Mouse (Mus musculus) ovary, postnatal 36 days (tissue): ENCODE measurements around the gene Ints11.

ENCODE experiments used
- DNase-seq: peaks from one replicate; pipeline ENCODE4 v3.0.0; 2022; ENCODE audit warnings: low spot score, mixed read lengths

The Ints11 gene

DNA sequence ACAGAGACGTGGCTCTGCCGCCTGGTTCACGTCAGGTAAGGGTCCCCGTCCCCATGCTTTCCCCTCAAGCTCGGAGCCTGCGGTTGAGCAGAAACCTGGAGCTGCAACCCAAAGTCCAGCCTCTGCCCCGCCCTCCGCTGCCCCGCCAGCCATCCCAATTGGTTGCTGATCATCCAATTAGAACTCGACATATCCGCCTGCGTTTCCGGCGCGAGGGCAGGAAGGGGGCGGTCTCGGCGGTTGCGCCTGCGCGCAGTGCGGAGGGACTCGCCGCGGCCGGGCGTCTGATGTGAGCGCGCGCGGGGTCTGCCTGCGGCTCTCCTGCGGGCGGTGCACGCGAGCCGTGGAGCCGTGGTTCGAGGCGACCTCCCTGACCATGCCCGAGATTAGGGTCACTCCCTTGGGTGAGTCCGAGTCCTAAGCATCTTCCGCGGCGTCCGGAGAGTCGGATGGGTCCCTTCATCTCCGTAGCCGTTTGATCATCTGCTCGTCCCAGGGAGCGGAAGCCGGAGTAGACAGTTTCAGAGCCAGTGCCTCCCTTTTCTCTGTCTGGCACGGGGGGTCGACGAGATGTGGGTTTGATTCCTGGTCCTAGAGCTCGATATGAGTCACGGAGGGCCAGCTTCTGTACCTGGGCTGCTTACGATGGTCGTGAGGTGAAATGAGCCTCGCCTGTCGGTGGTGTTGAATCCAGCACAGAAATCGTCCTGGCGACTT, at the start of gene Ints11, which contains the start of gene Cptp:
Gene Ints11, plus strand, starts transcription at position 230 of the 717 bp plus-strand sequence.
Gene Cptp, minus strand, starts transcription at position 124 of the 717 bp plus-strand sequence.
- peak; percentile 96 for DNase-seq

DNA sequence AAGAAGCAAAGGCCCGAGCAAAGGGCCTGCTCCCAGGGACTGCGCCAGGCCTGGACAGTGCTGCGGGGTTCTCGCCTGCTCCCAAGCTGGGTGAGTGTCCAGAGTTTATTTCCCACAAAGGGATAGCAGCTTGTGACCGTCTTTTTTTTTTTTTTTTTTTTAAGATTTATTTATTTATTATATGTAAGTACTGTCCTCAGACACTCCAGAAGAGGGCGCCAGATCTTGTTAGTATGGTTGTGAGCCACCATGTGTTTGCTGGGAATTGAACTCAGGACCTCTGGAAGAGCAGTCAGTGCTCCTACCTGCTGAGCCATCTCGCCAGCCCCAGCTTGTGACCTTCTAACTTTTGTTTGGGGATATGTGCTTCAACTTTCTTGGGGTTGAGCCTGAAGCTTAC, 48.3 kb upstream of the Ints11 start:
- no peak for DNase-seq

DNA sequence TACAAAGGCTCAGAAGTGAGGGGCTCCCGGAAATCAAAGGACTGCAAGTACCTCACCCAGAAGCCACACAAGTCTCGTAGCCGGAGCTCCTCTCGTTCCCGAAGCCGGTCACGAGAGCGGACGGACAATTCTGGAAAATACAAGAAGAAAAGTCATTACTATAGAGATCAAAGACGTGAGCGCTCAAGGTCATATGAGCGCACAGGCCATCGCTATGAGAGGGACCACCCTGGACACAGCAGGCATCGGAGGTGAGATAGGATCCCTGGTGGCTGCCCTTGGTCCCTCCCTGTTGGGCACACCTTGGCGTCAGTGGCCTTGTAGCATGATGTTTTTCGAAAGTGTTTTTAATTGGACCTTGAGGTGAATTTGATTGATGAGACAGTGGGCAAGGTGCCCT, 45.9 kb upstream of the Ints11 start:
- DNase-seq, result no peak

DNA sequence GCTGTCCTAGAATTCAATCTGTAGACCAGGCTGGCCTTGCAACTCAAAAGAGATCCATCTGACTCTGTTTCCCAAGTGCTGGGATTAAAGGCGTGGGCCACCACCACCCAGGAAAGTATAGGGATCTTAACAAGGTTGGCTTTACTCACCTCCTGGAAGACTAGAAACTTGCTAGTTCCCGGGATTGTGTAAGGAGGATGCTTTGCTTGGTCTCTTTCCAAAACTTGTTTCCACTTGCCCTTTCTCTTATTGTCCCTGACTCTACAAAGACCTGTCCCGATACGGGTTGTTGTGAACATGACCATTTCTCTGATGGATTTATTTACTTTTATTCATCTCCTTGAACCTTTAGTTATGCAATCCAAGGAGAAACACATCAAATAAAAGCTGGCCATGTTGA, 39.5 kb upstream of the Ints11 start:
- DNase-seq, result no peak

DNA sequence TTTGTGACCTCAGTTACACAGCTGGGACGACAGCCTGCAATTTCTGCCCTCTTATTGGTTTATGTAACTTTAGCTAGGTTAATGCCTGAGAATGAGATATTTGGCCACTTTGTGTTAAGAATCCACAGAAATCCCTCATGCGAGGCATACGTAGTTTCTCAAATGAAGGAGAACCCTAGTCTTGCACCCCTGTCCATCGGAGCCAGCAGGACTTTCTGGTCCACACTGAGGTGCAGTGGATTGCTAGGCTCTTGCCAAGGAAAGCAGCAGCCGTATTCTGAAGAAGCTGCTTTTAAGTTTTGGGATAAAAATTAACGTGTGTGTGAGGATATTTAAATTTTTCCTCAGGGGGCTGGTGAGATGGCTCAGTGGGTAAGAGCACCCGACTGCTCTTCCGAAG, 38.8 kb upstream of the Ints11 start:
- no peak for DNase-seq

DNA sequence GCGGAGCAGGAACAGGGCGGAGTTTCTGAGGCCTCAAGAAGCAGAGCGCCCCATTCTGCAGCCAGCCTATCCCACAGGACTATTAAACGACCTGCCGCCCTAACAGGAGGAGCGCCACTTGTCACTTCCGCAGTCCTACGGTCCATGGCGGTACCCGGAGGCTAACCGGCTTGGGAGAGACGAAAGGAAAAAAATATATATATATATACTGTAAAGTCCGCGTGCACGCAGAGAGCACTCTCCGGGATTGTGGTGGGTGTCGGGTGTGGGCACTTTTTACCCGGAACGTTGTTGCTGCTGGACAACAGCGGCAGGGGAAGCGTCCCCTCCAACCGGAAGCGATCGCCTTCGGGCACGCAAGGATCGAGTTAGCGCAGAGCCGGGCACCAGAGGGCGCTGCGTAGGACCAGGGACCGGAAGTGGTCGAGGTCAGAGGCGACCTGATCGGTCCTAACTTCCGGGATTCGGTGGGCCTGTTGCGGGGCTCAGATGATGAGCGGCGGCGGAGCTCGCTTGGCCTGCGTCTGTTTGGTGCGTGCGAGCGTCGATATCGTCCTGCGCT, 38.1 kb upstream of the Ints11 start, which contains the start of gene Aurkaip1:
Gene Aurkaip1, plus strand, starts transcription at position 68 of the 562 bp plus-strand sequence.
- DNase-seq, result peak; percentile 96

DNA sequence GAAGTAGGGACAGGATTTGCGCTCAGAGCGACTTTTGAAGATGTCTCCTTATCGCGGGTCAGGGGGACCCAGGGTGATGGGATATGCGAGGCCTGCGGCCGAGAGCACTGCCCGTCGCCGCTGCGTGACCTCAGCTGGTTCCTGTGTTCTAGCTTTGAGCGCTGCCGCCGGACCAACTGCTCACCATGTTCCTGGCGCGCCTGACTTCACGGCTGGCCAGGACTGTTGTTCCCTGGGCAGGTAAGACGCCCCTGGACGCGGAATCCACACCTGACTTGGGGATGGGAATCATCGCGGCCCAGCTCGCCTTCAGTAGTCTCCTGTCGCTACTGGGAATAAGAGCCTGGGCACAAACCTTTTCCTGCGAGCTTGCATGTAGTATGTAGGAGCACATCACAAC, 37.5 kb upstream of the Ints11 start:
- DNase-seq, result no peak

DNA sequence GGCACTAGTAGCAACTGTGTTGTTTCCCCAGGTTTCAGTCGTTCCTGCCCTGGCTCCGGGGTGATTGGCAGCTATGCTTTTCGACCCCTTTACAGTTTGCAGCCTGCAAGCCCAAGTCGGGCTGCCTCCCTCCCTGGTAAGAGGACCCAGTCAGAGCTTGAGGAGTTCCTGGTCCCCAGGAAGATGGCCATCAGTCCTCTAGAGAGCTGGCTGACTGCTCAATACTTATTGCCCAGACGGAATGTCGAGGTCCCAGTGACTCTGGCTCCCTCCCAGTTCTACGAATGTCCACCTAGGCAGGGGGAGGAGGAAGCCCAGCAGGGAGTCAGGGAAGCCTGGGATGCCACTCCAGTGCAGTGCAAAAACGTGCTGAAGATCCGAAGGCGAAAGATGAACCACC, 37.0 kb upstream of the Ints11 start:
- DNase-seq, result no peak

DNA sequence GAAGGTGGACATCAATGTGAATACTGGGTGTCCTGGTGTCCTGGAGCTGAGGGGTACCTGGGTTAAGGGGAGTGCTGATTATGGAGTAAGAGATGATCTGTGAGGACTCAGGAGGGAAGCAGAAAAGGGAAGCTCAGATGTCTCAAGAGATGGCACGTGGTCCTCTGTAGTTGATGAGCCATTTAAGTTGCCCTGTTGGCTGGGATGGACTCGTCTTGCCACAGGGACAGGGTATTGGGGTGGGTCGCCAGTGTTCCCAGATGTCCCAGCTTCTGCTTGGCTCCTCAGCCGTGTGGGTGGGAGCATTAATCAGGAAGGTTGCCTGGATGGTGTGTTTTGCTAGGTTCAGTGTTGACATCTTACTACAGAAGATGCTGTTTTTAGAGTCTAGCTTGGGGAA, 36.1 kb upstream of the Ints11 start:
- DNase-seq, result no peak

DNA sequence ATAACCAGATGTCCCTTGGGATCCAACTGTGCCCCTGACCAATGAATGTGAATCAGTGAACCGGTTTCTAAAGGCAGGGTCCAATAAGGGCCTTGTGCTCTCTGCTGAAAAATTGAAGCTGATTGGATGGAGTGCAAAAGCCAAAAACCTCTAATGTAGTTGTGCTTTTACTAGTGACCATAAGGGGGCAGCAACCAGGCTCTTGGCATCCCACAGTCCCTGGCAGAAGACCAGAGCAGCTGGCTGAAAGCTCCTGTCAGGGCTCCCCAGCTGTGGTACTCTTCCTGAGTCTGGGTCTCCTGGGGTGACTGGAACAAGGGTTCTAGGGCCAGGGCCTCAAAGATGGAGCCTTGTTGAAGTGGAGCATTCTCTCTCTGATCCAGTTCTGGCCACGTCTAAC, 35.5 kb upstream of the Ints11 start:
- peak; percentile 73 for DNase-seq

DNA sequence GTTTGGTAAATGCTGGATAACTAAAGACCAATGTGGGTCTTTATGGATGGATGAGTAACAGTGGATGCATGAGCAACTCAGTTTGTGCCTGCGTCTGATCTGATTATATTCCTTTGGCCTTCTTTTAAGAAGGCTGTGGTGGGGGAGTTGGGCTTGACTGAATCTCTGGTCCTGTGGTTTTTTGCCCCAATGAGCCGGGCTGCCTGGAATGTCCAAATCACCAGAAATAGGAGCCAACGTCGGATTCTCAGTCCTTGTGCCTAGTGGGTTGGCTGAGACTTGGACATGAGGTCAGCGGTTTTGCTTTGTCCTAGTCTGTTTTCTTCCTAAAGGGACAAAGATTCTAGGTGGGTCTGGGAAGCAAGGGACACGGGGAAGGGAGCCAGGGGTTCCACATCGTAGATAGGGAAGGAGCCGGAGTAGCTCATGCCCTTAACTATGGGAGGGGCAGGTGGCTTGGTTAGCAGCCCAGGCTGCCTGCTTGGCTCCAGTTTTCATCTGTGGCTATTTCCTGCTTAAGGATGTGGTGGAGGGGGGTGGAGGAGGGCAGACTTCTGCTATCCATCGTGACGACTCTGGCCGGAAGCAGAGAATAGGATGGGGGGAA, 31.8 kb upstream of the Ints11 start:
- no peak for DNase-seq

DNA sequence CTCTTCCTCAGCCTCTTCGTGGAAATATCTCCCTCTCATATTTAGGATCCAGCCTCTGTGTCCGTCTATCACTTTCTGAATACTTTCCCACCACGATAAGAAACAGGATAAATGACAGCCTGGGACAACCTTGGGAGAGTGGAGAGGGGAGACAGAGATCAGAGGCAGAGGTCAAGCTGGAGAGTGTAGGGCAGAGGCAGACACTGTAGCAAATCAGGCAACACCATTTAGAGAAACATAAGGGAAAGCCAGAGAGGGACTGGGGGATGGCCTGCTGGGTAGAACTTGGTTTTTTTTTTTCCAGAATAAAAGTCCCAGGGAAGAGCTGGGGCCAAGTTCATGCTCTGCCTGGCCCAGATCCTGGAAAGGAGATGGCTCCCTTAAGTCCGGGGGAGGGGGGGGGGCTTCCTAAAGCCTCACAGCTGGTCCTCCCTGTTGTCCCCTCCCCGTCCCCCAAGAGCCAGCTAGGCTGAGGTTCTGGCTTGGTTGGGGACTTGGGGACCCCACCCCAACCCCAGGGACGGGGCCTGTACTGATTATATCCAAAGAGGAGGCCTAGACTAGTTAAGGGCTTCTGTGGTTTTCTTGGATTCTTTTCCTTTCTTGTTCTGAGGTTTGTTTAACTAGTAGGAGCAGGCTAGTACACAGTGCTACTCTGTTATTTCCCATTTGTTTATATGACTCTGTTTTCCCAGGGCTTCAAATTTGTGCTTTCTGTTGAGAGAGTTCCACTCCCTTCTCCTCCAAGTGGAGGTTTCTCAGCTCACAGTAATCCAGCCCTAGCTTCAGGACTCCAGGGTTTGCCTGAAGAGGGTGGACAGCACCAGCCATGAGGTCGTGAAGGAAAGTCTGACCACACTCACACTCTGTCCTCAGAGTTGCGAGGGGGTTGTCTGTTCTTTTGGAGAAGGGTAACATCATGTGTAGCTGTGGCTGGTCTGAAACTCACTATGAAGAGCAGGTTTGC, 30.9 kb upstream of the Ints11 start:
- no peak for DNase-seq

DNA sequence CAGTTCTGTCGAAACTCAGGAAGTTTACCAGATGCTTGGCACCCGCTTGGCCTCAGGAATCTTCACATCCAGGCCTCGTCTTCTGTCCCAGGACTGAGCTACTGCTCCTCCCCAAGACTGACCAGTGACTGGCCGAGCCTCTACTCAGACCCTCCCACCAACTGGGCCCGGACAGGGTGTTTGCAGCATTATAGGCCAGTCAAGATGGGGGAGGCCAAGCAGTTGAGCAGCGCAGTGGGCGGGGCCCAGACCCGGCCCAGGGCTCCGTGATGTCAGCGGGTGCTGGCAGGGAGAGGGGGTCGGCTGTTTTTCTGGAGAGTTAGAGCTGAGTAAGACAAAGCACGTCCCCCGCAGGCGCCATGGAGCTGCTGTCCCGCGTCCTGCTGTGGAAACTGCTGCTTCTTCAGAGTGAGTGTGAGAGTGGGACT, 29.8 kb upstream of the Ints11 start, which contains the start of gene Mxra8:
Gene Mxra8, plus strand, starts transcription at position 198 of the 428 bp plus-strand sequence.
- DNase-seq, result peak; percentile 76

DNA sequence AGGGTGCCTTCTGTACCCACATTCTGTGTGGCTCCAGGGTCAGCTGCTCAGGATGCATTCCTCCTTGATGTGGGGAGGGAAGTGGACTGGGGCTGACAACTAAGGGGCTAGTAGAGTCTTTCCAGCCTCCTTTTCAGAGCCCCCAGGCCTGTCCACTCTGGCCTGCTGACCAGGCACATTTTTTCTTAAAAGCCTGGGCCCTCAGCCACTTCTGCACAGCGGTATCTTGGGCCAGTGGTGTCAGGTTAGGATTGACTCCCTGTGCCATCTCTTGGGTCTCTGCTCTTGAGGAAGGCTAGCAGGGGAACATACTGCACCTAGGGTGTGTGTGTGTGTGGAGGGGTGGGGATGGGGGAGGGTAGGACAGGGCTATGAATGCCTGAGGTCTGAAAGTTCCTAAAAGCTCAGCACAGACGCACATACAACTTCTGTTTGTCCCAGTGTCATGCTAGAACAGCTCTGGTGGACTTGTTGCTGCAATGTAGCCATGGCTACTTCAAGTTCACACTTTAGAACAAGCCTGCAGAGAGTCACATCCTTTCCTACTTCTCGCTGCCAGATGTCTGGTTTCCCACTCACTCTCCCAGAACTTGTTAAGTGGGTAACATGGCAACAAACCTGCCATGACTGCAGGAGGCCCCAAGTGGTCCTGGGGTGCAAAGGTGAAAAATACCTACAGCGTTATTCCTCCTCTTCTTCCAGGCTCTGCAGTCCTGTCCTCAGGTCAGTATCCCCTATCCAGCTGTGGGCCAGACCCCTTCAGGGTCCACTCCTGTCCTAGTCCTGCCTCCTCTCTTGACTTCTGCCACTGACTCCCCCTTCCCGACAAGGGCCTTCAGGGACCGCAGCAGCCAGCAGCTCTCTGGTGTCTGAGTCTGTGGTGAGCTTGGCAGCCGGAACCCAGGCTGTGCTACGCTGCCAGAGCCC, 29.0 kb upstream of the Ints11 start:
- DNase-seq, result no peak

DNA sequence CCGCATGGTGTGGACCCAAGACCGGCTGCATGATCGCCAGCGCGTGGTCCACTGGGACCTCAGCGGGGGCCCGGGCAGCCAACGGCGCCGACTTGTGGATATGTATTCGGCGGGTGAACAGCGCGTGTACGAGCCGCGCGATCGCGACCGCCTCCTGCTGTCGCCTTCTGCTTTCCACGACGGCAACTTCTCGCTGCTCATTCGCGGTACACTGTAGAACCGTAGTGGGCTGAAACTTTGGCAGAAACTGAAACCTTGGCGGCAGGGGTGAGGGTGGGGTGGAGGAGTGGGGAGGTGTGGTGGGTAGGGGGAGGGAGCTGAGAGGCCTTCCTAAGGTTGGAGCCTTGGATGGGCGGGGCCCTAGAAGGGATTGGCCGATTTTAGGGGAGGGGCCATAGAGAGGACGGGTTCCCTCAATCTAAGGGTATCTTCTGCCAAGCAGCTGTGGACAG, 28.3 kb upstream of the Ints11 start:
- DNase-seq, result peak; percentile 63

DNA sequence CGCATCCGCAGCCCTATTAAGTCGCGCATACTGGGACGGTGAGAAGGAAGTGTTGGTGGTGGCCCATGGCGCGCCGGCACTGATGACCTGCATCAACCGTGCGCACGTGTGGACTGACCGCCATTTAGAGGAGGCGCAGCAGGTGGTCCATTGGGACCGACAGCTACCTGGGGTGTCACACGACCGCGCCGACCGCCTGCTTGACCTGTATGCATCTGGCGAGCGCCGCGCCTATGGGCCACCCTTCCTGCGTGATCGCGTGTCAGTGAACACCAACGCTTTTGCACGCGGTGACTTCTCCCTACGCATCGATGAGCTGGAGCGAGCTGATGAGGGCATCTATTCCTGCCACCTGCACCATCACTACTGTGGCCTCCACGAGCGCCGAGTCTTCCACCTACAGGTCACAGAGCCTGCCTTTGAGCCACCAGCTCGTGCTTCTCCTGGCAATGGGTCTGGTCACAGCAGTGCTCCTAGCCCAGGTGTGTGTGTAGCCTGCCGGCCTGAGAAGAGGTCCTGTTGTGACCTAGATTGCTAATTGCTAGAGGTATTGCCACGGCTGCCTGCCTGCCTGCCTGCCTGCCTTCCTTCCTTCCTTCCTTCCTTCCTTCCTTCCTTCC, 27.6 kb upstream of the Ints11 start:
- DNase-seq, result no peak

DNA sequence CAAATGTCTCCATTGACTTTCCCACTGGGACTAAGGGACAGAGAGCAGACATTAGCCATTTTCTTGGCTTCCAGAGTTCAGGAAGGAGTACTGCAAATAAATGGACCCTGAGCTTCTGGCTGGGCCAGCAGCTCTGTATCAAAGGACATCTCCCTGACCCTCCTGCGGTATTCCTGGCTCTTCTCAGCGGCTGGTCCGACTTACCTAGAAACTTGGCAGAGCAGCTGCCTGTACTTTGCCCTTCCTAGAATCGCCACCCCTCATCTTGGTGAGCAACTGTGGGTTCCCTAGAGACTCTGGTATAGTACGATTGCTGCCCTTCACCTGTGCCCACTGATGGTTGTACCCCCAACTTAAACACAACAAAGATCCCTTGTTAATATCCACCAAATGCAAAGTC, 26.1 kb upstream of the Ints11 start:
- DNase-seq, result no peak

DNA sequence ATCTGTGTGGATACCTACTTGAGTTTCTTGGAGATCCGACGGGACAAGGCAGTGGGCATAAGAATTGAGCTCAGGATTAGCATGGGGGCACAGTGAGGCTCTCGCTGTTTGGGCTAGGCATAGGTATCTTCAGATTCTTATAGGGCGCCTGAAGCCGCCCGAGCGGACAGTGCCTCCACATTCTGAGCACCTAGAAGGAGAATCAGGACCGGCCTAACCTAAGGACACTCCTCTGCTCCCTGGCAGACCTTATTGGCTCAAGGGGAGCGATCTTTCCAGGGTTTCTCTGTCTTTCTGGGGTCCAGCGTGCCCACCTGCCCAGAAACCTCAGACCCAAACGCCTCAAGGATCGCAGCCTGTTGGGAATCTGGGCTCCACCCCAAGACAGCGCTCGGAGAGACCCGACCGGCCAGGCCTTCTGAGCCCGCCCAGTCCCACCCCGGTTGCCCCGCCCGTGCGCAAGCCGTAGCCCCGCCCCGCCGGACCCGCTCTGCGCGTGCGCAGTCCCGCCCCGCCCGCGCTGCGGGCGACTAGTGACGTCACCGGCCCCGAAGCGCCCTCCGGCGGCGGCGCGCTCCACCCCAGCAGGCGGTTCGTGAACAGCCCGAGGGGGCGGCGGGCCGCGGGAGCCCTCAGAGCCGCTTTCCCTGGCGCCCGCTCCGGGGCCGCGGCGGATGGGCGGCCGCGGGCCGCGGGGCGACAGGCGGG, 22.3 kb upstream of the Ints11 start, which contains the start of gene Dvl1:
Gene Dvl1, plus strand, starts transcription at position 532 of the 708 bp plus-strand sequence.
- DNase-seq, result peak; percentile 98

DNA sequence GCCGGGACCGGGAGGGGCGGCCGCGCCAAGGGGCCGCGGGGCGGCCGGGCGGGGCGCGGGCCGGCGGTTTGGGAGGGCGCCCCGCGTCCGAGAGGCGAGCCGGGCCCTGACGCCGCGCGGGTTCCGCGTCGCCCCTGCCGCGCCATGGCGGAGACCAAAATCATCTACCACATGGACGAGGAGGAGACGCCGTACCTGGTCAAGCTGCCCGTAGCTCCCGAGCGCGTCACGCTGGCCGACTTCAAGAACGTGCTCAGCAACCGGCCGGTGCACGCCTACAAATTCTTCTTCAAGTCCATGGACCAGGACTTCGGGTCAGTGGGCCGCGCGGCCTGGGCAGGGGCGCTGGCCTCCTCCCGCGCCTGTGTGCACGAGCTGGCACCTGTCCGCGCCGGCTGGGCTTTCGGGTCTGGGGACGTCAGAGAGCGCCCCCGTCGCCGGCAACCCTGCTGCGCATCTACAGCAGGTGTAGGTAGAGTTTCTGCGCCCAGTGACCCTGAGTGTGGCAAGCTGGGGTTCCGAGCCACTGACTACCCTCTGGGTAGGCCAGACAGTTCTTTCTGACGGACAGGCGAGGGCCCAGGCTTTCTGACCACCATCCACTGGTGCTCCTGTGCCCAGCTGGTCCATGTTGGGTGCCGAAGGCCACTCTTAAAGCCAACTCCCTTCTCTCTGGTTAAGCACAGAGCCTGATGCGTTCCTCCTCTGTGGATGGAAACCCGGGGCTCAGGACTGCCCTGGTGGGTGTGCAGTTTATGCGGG, 21.6 kb upstream of the Ints11 start:
- no peak for DNase-seq
